Mouse (Mus musculus) ES-E14 (cell line): ENCODE results near the gene Camsap1.

Experiments used
- CHD2 ChIP-seq: IDR thresholded peaks from 2 replicates; pipeline ENCODE4 v1.6.1; 2014; ENCODE audit warnings: mild to moderate bottlenecking, low read depth, low read length, inconsistent platforms
- HCFC1 ChIP-seq: IDR thresholded peaks from 2 replicates; pipeline ENCODE4 v1.6.1; 2012; ENCODE audit warnings: low read length, inconsistent platforms, borderline replicate concordance; ENCODE audit not compliant: insufficient read depth
- MAFK ChIP-seq: IDR thresholded peaks from 2 replicates; pipeline ENCODE4 v1.6.1; 2014; ENCODE audit warnings: mild to moderate bottlenecking, low read depth, low read length, inconsistent platforms; ENCODE audit not compliant: insufficient read depth
- ZC3H11A ChIP-seq: IDR thresholded peaks from 2 replicates; pipeline ENCODE4 v1.6.1; 2012; ENCODE audit warnings: low read depth, mild to moderate bottlenecking, inconsistent platforms, low read length, borderline replicate concordance
- ZNF384 ChIP-seq: IDR thresholded peaks from 2 replicates; pipeline ENCODE4 v1.6.1; 2012; ENCODE audit warnings: low read depth, low read length, inconsistent platforms

DNA sequence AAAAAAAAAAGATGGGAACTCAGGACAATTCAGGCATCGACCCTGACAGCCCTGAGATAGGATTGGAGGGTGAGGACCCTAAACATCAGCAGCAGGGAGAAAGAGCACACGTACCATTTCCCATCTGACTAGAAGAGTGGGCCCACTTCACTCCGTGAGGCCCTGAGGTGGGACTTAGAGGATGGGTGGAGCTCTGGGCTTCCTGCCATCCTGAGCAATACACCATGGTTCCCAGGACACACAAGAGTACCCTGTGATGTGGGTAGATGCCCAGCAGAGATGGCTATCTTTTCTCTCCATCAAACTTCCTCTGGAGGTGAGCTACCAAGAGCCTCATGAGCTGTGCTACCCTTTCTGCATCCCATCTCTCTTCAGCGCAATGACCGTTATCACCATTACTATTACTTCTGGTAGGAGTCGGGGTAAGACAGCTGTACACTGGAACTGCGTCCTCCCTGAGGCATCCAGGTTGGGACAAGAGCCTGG lies 105.8 kb downstream of the Camsap1 start:
- TF ChIP-seq CHD2 = no peak
- 0 out of 2 replicates have a peak, but pooled peaks have one; percentile 41 for TF ChIP-seq ZNF384
- TF ChIP-seq MAFK = no peak
- no peak for TF ChIP-seq HCFC1
- TF ChIP-seq ZC3H11A = no peak
